Mouse (Mus musculus) spleen, adult 2 months (tissue): ENCODE data around the gene Dhrs3. TPM values are rescaled to one million over a fixed set of nuclear protein-coding genes. Genes with fewer than 3 reads are reported as not detected.

Experiments
- DNase-seq, 2 experiments: peaks; one replicate each; pipeline versions ENCODE4 v3.0.0 to v3.0.0-alpha.2; 2012 to 2021; ENCODE audit warnings: low spot score in 2 of 2, low read depth in 1 of 2
- H3K27ac ChIP-seq: fragments of 200-500 bp; 2 replicates; pipeline ENCODE4 v1.5.1; 2012; ENCODE audit warnings: low read length, inconsistent platforms; ENCODE audit not compliant: insufficient read depth
- H3K27me3 ChIP-seq: fragments of 200-500 bp; 2 replicates; pipeline ENCODE4 v1.6.1; 2012; ENCODE audit warnings: mild to moderate bottlenecking, moderate library complexity, low read length, inconsistent platforms; ENCODE audit not compliant: control insufficient read depth, insufficient read depth
- H3K36me3 ChIP-seq: fragments of 200-500 bp; 2 replicates; pipeline ENCODE4 v1.6.1; 2012; ENCODE audit warnings: mild to moderate bottlenecking, low read length, inconsistent platforms; ENCODE audit not compliant: control insufficient read depth, insufficient read depth
- H3K4me1 ChIP-seq: fragments of 200-500 bp; 2 replicates; pipeline ENCODE4 v1.6.1; 2011; ENCODE audit warnings: inconsistent platforms; ENCODE audit not compliant: control insufficient read depth, insufficient read depth, insufficient read length
- H3K4me3 ChIP-seq: fragments of 200-500 bp; 2 replicates; pipeline ENCODE4 v1.5.1; 2011; ENCODE audit warnings: mild to moderate bottlenecking, inconsistent platforms; ENCODE audit not compliant: insufficient read depth, insufficient read length; ENCODE audit errors: extremely low read depth
- CTCF ChIP-seq: fragments of 200-500 bp; IDR thresholded peaks from 2 replicates; pipeline ENCODE4 v1.5.1; 2011; ENCODE audit warnings: mild to moderate bottlenecking, inconsistent platforms; ENCODE audit not compliant: insufficient read depth, insufficient read length, insufficient replicate concordance; ENCODE audit errors: extremely low read depth
- POLR2A ChIP-seq: fragments of 200-500 bp; IDR thresholded peaks from 2 replicates; pipeline ENCODE4 v1.6.1; 2011; ENCODE audit warnings: low read depth, low read length, inconsistent platforms
- WGBS: fragments of 180-500 bp; shearing (Covaris S2); methylation state at CpG from one replicate; pipeline ENCODE4 v1.1.7; 2018; 5-methylcytosine and 5-hydroxymethylcytosine counted together
- polyA plus RNA-seq: library from polyadenylated mRNA; depleted of rRNA; stranded (reverse); fragments of >200 nt; gene quantifications from 2 replicates; pipeline ENCODE4 v1.2.3, GENCODE M21; 2012

Dhrs3 gene
- polyA plus RNA-seq, 1 experiment, result 33.9 TPM

DNA sequence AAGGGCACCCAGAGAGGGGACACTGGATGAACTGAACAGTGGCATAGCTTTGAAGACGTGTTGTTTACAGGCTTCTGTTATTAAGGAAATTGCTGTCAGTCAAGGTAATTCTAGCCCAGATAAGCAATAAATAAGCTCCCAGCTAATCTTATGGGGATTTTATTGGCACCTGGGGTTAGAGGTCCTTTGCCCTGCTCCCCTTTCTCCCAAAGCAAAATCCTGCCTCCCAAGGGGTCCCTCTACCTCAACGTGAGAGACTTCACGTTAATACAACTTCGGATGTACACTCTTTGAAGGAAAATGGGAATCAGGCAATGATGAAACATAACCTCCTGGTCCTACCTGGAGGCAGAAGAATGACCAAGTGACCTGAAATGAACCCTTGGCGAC lies 889 bp upstream of the Dhrs3 start:
- peak overlapping the region; percentile 71; the same call in 1 of the 2 replicates for H3K4me3 ChIP-seq
- WGBS, result 21% methylated on average over 5 of the region's 5 CpGs
- peaks cover 3% of the 10 kb centered on the region; the same call in 1 of the 2 replicates for H3K4me1 ChIP-seq
- no peaks in the 10 kb centered on the region for H3K36me3 ChIP-seq
- H3K27ac ChIP-seq, result peak overlapping the region; percentile 68
- DNase-seq, result no peak
- no peaks in the 10 kb centered on the region for H3K27me3 ChIP-seq
- TF ChIP-seq CTCF (no peak), POLR2A (no peak; the same call in 1 of the 2 replicates)

DNA sequence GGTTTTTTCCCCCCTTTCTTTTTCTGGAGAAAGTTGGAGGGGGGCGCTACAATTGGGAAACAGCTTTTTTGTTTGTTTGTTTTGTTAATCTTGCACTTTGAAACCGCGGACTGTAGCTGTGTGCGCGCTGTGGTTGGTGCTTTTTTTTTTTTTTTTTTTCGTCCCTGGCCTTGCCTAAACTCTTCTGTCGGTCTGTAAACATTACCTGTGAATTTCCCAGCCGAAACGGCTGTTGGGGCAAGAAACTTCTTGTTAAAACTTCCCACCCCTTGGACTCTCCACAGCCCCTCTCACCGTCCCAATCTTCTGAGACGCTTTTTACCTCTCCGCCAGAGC lies 278 bp downstream of the Dhrs3 start:
- DNase-seq, result no peak
- H3K4me3 ChIP-seq, result peak overlapping the region; percentile 71
- TF ChIP-seq POLR2A (no peak), CTCF (no peak)
- H3K27ac ChIP-seq, result peak overlapping the region; percentile 62
- under 1% methylated on average over 12 of the region's 12 CpGs for WGBS
- H3K36me3 ChIP-seq, result no peaks in the 10 kb centered on the region
- peaks cover 4% of the 10 kb centered on the region; the same call in 1 of the 2 replicates for H3K4me1 ChIP-seq
- H3K27me3 ChIP-seq, result no peaks in the 10 kb centered on the region

DNA sequence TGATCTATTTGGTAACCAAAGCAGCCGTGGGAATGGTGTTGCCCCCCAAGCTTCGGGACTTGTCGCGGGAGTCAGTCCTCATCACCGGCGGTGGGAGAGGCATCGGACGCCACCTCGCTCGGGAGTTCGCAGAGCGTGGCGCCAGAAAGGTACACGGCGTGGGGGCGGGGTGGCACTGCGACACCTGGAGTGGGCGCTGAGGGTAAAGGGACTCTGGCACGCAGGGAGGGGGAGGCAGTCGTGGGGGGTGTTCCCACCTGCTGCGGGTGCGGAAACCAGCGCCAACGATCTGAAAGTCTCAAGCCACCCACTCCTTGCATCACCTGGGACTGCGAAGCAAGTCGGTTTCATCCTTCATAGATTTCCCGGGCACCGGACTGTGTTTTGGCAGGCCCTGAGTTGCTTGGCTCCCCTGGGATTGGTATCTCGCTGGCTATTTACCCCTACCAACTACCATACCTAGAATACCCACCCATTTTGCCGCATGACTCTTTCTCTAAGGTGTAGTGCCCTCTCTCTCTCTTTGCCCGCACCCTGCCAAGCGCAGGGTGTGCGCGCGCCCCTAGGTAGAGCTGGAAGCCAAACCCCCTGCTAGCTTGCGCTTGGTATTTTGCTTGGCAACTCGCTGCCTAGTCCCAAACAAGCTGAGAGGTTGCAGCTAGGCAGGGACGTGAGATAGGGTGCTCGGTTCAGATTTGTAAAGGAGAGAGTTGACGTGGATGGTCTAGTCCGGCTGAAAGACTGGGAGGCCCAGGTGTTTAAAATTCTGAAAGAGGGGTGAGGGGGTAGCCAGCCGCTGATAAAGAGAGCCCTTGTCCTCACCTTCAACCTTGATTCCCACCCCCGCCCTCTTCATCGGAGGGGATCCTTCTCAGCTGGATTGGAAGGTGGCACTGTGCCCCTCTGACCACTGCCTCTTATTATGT lies 1.2 kb downstream of the Dhrs3 start:
- Histone ChIP-seq H3K4me3 (peak overlapping the region; percentile 71), H3K27me3 (no peaks in the 10 kb centered on the region), H3K4me1 (peaks cover 6% of the 10 kb centered on the region; the same call in 1 of the 2 replicates), H3K36me3 (no peaks in the 10 kb centered on the region), H3K27ac (peak overlapping the region; percentile 43)
- WGBS, result 3% methylated on average over 44 of the region's 44 CpGs
- DNase-seq, result peak in 1 of 2 experiments; percentile 39
- TF ChIP-seq POLR2A (no peak), CTCF (no peak)

DNA sequence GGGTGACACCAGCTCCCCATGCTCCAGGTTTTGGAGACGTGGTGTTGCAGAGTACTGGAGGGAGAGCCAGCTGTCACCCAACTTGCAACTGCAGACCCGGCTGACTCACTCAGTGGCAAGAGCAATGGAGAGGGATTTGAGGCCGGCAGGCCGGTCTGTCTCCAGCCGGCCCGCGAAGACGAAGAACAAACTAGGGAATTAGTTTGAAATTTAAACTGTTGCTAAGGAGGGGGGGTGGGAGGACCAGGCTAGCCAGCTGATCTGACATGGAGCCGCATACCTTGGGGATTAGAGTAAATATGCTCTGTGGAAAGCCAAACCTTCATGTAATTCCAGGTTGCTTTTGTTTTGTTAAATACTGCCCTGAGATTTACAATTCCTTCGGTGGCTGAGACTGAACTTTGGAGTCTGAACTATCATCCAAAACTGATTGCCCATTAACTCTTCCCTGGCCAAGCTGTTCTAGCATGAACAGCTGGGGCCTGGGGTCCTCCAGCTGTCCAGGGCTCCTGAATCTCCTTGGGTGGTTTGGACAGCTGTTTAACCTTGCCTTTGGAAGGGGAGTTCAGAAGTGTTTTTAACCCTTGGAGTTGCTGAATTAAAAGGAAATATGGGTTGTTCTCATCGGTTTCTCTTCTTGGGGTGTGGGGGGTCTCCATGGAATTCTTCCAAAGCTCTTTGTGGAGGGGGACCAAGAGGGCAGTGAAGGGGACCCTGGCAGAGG lies 2.0 kb downstream of the Dhrs3 start:
- H3K36me3 ChIP-seq, result no peaks in the 10 kb centered on the region
- peak overlapping the region; percentile 71 for H3K4me3 ChIP-seq
- H3K27ac ChIP-seq, result peak overlapping the region; percentile 33
- H3K27me3 ChIP-seq, result no peaks in the 10 kb centered on the region
- WGBS, result 18% methylated on average over 11 of the region's 11 CpGs
- no peak for TF ChIP-seq POLR2A
- H3K4me1 ChIP-seq, result peaks cover 6% of the 10 kb centered on the region; the same call in 1 of the 2 replicates
- no peak for DNase-seq

DNA sequence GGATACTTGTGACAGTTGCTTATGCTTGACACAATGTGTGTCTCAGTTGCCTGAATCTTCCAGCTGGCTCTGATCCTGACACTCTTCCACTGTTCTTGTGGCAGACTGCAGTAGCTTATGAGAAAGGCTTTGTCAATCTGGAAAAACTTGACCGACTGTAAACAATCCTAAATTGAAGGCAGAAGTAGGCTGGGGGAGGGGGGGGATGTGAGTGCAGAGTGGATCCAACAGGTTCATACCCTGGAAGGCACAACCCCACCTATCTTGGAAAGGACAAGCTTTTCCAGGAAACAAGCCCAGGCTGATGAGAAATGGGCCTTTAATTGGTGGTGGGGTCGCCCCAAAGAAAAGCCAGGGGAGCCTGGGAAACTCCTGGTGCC lies 2.6 kb downstream of the Dhrs3 start:
- Histone ChIP-seq H3K36me3 (no peaks in the 10 kb centered on the region), H3K4me1 (peaks cover 6% of the 10 kb centered on the region; the same call in 1 of the 2 replicates), H3K4me3 (no peak overlapping the region), H3K27me3 (no peaks in the 10 kb centered on the region), H3K27ac (no peak overlapping the region)
- no peak for DNase-seq
- TF ChIP-seq CTCF (no peak), POLR2A (no peak)
- 67% methylated on average over 2 of the region's 2 CpGs for WGBS

DNA sequence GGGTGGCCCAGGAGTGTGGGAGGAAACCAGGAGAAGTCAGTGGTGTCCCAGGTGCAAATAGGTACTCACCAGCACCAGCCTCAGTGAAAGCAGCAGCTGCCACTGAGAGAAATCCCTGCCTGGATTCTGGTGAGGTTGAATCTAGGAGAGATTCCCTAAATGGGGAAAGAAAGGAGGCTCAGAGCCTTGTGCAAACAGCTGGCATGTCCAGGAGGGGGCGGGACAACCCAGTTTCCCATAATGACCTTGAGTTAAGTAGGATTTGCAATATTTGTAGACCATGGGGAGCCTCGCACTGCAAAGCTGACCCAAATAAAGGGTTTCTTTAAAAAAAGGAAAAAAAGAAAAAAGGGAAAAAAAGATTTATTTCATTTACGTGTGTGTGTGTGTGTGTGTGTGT lies 3.7 kb downstream of the Dhrs3 start:
- TF ChIP-seq CTCF, result no peak; the same call in 1 of the 2 replicates
- TF ChIP-seq POLR2A, result no peak
- WGBS, result 84% methylated on average over 3 of the region's 3 CpGs
- DNase-seq, result no peak
- Histone ChIP-seq H3K27ac (no peak overlapping the region), H3K27me3 (no peaks in the 10 kb centered on the region), H3K4me3 (no peak overlapping the region), H3K36me3 (no peaks in the 10 kb centered on the region), H3K4me1 (peaks cover 6% of the 10 kb centered on the region; the same call in 1 of the 2 replicates)
